Mouse (Mus musculus) thymus, postnatal 25 days (tissue): ENCODE measurements around the gene S1pr4.

Experiments
- DNase-seq: peaks from one replicate; pipeline ENCODE4 v3.0.0; 2022

The S1pr4 gene

DNA sequence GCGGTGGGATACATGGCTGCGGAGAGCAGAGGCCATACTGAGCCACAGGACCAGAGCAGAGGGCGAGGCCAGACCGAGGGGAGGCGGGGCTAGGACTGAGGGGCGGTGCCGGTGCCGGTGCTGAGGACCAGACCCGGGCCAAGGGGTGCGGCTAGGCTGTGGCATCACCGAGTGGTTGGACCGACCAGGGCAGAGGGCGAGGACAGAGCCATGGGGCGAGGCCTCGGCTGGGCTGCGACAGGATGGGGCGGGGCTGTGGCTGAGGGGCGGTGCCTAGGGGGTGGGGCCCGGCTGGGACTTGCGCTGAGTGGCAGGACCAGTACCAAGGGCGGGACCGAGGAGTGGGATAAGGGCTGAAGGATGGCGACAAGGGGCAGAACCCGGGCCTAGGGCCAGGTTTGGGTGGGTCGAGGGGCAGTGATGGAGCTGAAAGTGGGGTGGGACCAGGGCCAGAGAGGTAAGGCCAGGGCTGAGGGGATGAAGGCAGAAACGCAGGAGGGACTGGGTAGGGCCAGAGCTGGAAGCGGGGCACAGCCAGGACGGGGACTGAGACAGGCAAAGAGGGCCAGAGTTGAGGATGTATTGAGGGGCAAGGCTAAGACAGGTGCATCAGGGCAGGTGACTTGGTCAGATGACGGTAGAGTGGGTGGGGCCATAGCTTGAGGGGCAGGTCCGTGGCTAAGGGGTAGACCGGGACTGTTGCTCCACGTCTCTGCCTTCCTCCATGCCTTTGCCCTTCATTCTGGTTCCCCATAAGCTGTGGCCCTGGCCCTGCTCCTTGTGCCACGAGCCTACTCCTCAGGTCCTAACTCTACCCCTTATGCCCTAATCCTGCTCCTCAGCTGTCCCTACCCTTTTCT is 35.3 kb downstream of the S1pr4 start:
- DNase-seq, result no peak

- no peak for DNase-seq
These were observed 36.4 kb downstream of the S1pr4 start for GRCm38 (mm10) chr10:81463531-81463930.

DNA sequence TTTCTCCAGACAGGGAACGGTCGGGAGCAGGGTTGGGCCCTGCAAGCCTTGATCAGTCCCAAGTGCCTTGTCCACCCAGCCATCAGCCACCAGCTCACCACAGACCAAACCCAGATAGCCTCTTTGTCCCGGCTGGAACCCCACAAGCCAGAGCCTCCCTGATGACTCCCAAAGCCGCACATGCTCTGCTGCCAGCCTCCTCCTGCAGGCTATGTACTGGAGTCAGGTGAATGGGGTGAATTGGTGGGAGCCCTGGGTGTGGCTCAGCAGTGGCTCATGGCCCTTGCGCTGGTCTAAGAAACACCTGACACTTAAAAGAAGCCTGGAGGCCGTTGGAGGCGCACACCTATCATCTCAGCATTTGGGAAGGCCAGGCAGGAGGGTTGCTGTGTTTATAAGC is 37.0 kb downstream of the S1pr4 start:
- DNase-seq, result no peak

GRCm38 (mm10) chr10:81462415-81462804 is 37.5 kb downstream of the S1pr4 start:
- DNase-seq, result no peak

DNA sequence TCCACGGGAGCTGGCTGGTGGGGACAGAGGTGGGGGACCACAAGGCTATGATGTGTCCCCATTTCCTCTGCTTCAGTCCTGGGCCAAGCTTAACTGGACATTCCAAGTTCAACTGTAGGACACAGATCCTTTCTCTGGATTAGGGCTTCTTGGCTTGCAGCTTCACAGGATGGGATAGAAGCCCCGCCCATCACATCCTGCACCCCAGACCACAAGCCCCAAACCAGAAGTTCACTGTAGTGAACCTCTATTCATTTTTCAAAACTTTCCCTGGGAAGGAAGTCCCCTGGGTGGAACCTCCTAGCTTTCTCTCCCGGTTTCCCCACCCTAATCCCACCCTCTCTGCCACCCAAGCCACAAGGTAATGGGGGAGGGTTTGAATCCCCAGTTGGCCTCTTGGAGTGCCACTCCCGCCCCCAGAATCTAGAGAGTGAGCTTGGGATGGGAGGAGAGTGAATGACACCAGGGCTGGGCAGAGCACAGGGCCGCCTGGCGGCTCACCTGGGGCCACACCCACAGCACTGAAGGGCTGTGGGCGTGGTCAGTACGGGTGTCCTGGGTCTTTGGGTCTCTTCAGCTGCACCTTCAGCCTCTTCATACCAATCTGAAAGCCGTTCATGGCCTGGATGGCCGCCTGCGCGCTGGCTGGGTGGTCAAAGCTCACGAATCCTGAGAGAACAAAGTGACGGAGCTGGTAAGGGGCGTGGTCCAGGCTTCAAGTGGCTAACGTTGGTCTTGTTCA is 38.1 kb downstream of the S1pr4 start:
- DNase-seq, result no peak

DNA sequence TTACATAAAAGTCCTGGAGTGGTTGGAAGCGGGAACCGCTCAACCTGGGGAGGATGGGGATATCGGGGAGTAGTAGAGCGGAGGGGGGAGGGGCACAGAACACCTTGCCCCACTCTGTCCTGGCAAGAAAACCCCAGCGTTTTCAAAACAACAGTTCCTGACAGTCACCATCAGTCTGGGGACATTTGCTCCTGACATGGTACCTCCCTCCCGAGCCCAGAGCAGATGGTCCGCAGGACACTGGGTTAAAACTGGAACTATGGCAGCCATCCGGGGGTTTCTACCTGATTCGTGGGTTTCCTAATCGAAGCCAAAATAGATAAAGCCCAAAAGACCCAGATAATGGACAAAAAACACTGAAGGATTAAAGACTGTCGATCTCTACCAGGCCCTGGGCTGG is 39.0 kb downstream of the S1pr4 start:
- DNase-seq, result no peak

DNA sequence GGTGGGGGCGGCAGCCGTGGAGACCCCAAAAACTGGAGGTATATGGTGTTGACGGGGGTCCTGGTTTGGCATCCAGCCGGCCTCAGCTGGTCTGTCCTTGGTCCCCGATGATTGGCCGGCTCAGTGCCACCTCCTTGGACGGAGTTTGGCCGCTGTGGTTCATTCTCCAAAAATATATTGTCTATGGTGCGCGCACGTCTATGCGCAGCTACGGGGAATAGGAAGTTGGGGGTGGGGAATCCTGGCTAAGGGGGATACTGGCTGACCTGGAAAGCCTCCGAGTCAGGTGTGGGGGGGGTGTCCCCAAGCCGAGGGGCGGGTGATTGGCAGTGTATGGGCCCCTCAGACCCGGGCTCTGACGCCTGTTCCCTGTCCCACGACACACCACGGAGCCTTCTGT is 39.5 kb downstream of the S1pr4 start:
- DNase-seq, result no peak

GRCm38 (mm10) chr10:81459399-81459798 is 40.5 kb downstream of the S1pr4 start:
- no peak for DNase-seq

- no peak for DNase-seq
These were observed 41.7 kb downstream of the S1pr4 start for GRCm38 (mm10) chr10:81458267-81458666.

- no peak for DNase-seq
These were observed 42.3 kb downstream of the S1pr4 start for GRCm38 (mm10) chr10:81457624-81458023.

- DNase-seq, result no peak
These were observed 42.9 kb downstream of the S1pr4 start for GRCm38 (mm10) chr10:81456983-81457563.

- DNase-seq, result no peak
These were observed 44.6 kb downstream of the S1pr4 start, which contains the start of gene Nfic for GRCm38 (mm10) chr10:81455181-81455895. Gene Nfic, minus strand, starts transcription at chr10:81455635.

- DNase-seq, result no peak
These were observed 45.8 kb downstream of the S1pr4 start for GRCm38 (mm10) chr10:81454106-81454505.

DNA sequence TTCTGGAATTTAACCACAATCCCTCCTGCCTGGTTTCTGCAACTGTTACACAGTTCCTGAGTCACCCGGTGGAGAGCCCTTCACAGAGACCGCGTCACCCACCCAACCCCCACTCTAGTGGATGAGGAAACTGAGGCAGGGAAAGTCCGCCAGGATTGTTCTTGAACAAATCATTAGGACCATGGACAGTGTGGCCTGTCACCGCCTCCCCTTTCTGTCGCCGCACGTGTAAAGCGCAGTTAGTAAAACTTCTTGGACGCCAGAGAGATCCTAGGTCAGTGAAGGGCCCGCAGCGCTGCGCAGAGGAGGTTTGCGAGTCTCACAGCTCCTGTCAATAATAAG is 47.0 kb downstream of the S1pr4 start:
- DNase-seq, result no peak

DNA sequence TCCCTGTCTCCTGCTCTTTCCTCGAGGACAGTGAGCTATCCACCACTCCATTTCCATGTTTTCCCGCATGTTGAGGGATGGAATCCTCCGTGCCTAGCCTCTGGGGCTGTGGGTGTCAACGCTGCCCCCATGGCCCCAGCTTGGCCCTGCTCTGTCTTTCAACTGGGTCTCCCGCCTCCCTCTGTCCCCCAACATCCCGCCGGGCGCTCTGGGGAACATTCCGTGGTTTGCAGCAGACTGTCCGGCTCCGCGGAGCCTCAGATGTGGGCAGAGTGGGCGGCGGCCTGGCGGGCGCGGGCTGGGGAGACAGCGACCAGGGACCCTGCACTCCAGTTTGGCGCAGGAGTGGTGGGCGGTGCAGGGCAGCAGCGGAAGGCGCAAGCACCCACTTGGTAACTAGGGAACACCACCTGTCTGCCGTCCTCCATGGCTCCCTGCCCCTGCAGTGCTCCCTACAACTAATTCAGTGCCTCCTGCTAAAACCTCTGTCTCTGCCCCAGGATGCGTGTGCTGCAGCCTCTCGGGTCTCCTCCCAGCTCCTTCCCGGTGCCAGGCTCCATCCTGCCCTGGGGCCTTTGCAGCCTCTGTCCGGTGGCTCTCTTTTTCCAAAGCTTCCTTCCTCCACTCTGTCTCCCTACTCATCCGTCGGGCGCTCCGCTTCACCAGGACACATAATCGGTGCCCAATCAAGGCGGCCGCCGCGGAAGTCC is 47.5 kb downstream of the S1pr4 start:
- no peak for DNase-seq

DNA sequence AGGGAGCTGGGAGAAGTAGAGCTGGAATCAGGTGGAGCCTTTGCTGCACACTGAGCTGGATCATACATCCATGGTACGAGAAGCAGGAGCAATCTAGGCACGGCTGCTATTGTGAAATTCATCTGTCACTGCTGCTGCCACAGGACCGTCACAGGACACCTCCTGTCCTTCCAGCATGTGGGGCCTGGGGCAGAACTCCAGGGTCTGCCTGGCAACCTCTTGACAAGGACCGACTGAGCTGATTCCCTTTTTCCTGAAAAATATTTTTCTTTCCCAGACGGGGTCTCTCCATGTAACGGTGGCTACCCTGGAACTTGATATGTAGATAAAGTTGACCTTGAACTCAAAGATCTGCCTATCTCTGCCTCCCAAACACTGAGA is 48.6 kb downstream of the S1pr4 start:
- no peak for DNase-seq

GRCm38 (mm10) chr10:81450641-81451364 is 49.1 kb downstream of the S1pr4 start:
- DNase-seq, result no peak

DNA sequence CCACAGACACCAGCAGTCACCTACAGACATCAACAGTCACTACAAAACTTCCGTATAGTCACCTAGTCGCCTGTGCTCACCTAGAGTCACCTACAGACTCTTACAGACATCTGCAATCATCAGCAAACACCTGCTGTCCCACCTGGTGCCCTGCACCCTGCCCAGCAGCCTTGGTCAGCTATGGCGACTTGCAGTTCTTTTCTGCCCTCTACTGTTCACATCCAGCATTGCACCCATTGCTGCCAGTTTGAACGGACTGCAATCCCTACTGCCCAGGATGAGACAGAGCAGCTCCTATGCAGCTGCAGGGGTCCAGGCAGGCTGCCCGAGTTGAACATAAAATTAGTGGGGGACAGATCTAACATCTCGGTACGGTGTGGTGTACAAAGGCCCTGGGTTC is 49.8 kb downstream of the S1pr4 start:
- DNase-seq, result peak; percentile 80
